Mouse (Mus musculus) lung, embryonic 14.5 days (tissue): Measurements from ENCODE around the gene Olfr553. TPM values are rescaled to one million over a fixed set of nuclear protein-coding genes. Genes with fewer than 3 reads are reported as not detected.

ENCODE experiments used
- ATAC-seq: fragments of 200-750 bp; cut with Nextera tagmentation; 2 replicates; pipeline ENCODE4 v1.8.0; 2017; ENCODE audit warnings: mild to moderate bottlenecking, moderate TSS enrichment, moderate library complexity; ENCODE audit not compliant: insufficient read depth
- DNase-seq: peaks from one replicate; pipeline ENCODE4 v3.0.0-alpha.2; 2015
- H3K27ac ChIP-seq: fragments of 300-500 bp; sonication (generic); 2 replicates; pipeline ENCODE4 v1.5.1; 2014; ENCODE audit warnings: low read depth, mild to moderate bottlenecking, moderate library complexity
- H3K27me3 ChIP-seq: fragments of 300-500 bp; sonication (generic); 2 replicates; pipeline ENCODE4 v1.6.1; 2014; ENCODE audit warnings: low read length, control low read depth; ENCODE audit not compliant: insufficient read depth
- H3K36me3 ChIP-seq: fragments of 300-500 bp; sonication (generic); 2 replicates; pipeline ENCODE4 v1.6.1; 2014; ENCODE audit warnings: control low read depth; ENCODE audit not compliant: insufficient read depth
- H3K4me1 ChIP-seq: fragments of 300-500 bp; sonication (generic); 2 replicates; pipeline ENCODE4 v1.6.1; 2014; ENCODE audit warnings: antibody characterized with exemption, control low read depth; ENCODE audit not compliant: insufficient read depth
- H3K4me2 ChIP-seq: fragments of 300-500 bp; sonication (generic); 2 replicates; pipeline ENCODE4 v1.6.1; 2014; ENCODE audit warnings: mild to moderate bottlenecking
- H3K4me3 ChIP-seq: fragments of 300-500 bp; sonication (generic); 2 replicates; pipeline ENCODE4 v1.5.1; 2014; ENCODE audit warnings: low read depth, low read length
- H3K9ac ChIP-seq: fragments of 300-500 bp; sonication (generic); 2 replicates; pipeline ENCODE4 v1.6.1; 2014
- H3K9me3 ChIP-seq: fragments of 300-500 bp; sonication (generic); 2 replicates; pipeline ENCODE4 v1.6.1; 2016; ENCODE audit warnings: low read depth, low read length, control low read depth
- CTCF ChIP-seq: IDR thresholded peaks from 2 replicates; pipeline ENCODE4 v1.5.1; 2016; ENCODE audit warnings: antibody characterized with exemption, low read depth
- WGBS: fragments of 180-500 bp; shearing (Covaris S2); extraction: QIAGEN DNeasy Blood & Tissue Kit; methylation state at CpG from one replicate; pipeline ENCODE4 v1.1.7; 2014; 5-methylcytosine and 5-hydroxymethylcytosine counted together
- polyA plus RNA-seq: library from polyadenylated mRNA; unstranded; fragments of >200 nt; fragmentation: Nextera tagmentation; extraction: Ambion mirVana; gene quantifications from 2 replicates; pipeline ENCODE4 v1.2.1, GENCODE M21; 2014

Olfr553 gene
- polyA plus RNA-seq, 1 experiment from 2014 or later: not detected

- Histone ChIP-seq H3K4me1 (no peaks in the 10 kb centered on the region), H3K36me3 (no peaks in the 10 kb centered on the region), H3K9ac (peak within 1 kb of the TSS; percentile 49), H3K4me3 (peak within 1 kb of the TSS; percentile 48), H3K27ac (no peak within 1 kb of the TSS), H3K4me2 (peak within 1 kb of the TSS; percentile 69), H3K27me3 (no peaks in the 10 kb centered on the region), H3K9me3 (no peaks in the 10 kb centered on the region)
- DNase-seq (peak; percentile 83), ATAC-seq (peak; percentile 99)
- 19% methylated on average over 10 of the region's 10 CpGs for WGBS
- TF ChIP-seq CTCF: no peak
These were observed 52.7 kb downstream of the Olfr553 start, which contains the start of gene Trim21 for GRCm38 (mm10) chr7:102564999-102565997. Trim21 (minus strand) TSS chr7:102565486.

Other genes starting within 250 kb of the Olfr553 start
- 200 and 220 TPM in 2 replicates for gene Rrm1, start 176.5 kb downstream of the Olfr553 start, polyA plus RNA-seq
- gene Olfr543, start 136.5 kb downstream of the Olfr553 start, polyA plus RNA-seq: 0.37 and 0.45 TPM in 2 replicates
- gene Olfr544, start 129.9 kb downstream of the Olfr553 start, polyA plus RNA-seq: 0.11 TPM in 2 replicates
- not detected in 2 replicates for gene Olfr545, start 118.6 kb downstream of the Olfr553 start, polyA plus RNA-seq
- not detected in 2 replicates for gene Olfr547, start 83.5 kb downstream of the Olfr553 start, polyA plus RNA-seq
- gene Olfr548-ps1, start 77.3 kb downstream of the Olfr553 start, polyA plus RNA-seq: not detected in 2 replicates
- not detected in 2 replicates for gene Olfr549, start 68.3 kb downstream of the Olfr553 start, polyA plus RNA-seq
- 0.36 and 0.62 TPM in 2 replicates for gene Trim21, start 52.7 kb downstream of the Olfr553 start, polyA plus RNA-seq
- not detected in 2 replicates for gene Olfr550, start 46.8 kb downstream of the Olfr553 start, polyA plus RNA-seq
- gene Olfr551, start 26.3 kb downstream of the Olfr553 start, polyA plus RNA-seq: not detected in 2 replicates
- gene Olfr552, start 20.4 kb downstream of the Olfr553 start, polyA plus RNA-seq: not detected in 2 replicates
- not detected in 2 replicates for gene Olfr554, start 20.2 kb upstream of the Olfr553 start, polyA plus RNA-seq
- not detected in 2 replicates for gene Olfr555, start 40.6 kb upstream of the Olfr553 start, polyA plus RNA-seq
- gene Olfr556, start 46.7 kb upstream of the Olfr553 start, polyA plus RNA-seq: not detected in 2 replicates
- 13.7 and 16.1 TPM in 2 replicates for gene Trim68, start 69.1 kb upstream of the Olfr553 start, polyA plus RNA-seq
- gene Olfr557, start 77.7 kb upstream of the Olfr553 start, polyA plus RNA-seq: not detected in 2 replicates
- gene Olfr558, start 84.0 kb upstream of the Olfr553 start, polyA plus RNA-seq: 0.12 TPM in 1 of 2 replicates, not detected in the other
- not detected in 2 replicates for gene Olfr33, start 100.9 kb upstream of the Olfr553 start, polyA plus RNA-seq
- gene Olfr559, start 109.3 kb upstream of the Olfr553 start, polyA plus RNA-seq: not detected in 2 replicates
- not detected in 2 replicates for gene Olfr560, start 141.1 kb upstream of the Olfr553 start, polyA plus RNA-seq
- gene Olfr78, start 141.3 kb upstream of the Olfr553 start, polyA plus RNA-seq: 0.09 and 0.12 TPM in 2 replicates
- not detected in 2 replicates for gene Olfr561, start 153.0 kb upstream of the Olfr553 start, polyA plus RNA-seq
- not detected in 2 replicates for gene Olfr564, start 185.3 kb upstream of the Olfr553 start, polyA plus RNA-seq
- not detected in 2 replicates for gene Olfr566, start 240.5 kb upstream of the Olfr553 start, polyA plus RNA-seq